Mouse (Mus musculus) forebrain, postnatal 0 days (tissue): ENCODE measurements around the gene Sphkap. TPM values are rescaled to one million over a fixed set of nuclear protein-coding genes. Genes with fewer than 3 reads are reported as not detected.

Experiments
- ATAC-seq: fragments of 200-750 bp; cut with Nextera tagmentation; 2 replicates; pipeline ENCODE4 v1.8.0; 2017; ENCODE audit warnings: mild to moderate bottlenecking, moderate library complexity
- DNase-seq: peaks from one replicate; pipeline ENCODE4 v3.0.0-alpha.2; 2015
- H3K27ac ChIP-seq: fragments of 300-500 bp; sonication (generic); 2 replicates; pipeline ENCODE4 v1.5.1; 2014; ENCODE audit warnings: low read depth, mild to moderate bottlenecking, antibody characterized with exemption, low read length, moderate library complexity, mixed read lengths
- H3K27me3 ChIP-seq: fragments of 300-500 bp; sonication (generic); 2 replicates; pipeline ENCODE4 v1.6.1; 2014; ENCODE audit warnings: mild to moderate bottlenecking, low read length, mixed read lengths; ENCODE audit not compliant: insufficient read depth
- H3K36me3 ChIP-seq: fragments of 300-500 bp; sonication (generic); 2 replicates; pipeline ENCODE4 v1.6.1; 2014; ENCODE audit warnings: mild to moderate bottlenecking, moderate library complexity; ENCODE audit not compliant: insufficient read depth
- H3K4me1 ChIP-seq: fragments of 300-500 bp; sonication (generic); 2 replicates; pipeline ENCODE4 v1.6.1; 2014; ENCODE audit warnings: antibody characterized with exemption; ENCODE audit not compliant: insufficient read depth
- H3K4me2 ChIP-seq: fragments of 300-500 bp; sonication (generic); 2 replicates; pipeline ENCODE4 v1.6.1; 2014; ENCODE audit warnings: low read depth, mild to moderate bottlenecking, moderate library complexity
- H3K4me3 ChIP-seq: fragments of 300-500 bp; sonication (generic); 2 replicates; pipeline ENCODE4 v1.5.1; 2014; ENCODE audit warnings: low read depth, low read length, mixed read lengths
- H3K9ac ChIP-seq: fragments of 300-500 bp; sonication (generic); 2 replicates; pipeline ENCODE4 v1.6.1; 2014; ENCODE audit warnings: mild to moderate bottlenecking
- H3K9me3 ChIP-seq: fragments of 300-500 bp; sonication (generic); 2 replicates; pipeline ENCODE4 v1.6.1; 2016; ENCODE audit warnings: low read length
- CTCF ChIP-seq: sonication (generic); IDR thresholded peaks from 2 replicates; pipeline ENCODE4 v1.5.1; 2016; ENCODE audit warnings: antibody characterized with exemption, control low read depth, low read depth
- WGBS: fragments of 180-500 bp; shearing (Covaris S2); extraction: QIAGEN DNeasy Blood & Tissue Kit; methylation state at CpG from one replicate; pipeline ENCODE4 v1.1.7; 2014; 5-methylcytosine and 5-hydroxymethylcytosine counted together
- polyA plus RNA-seq: library from polyadenylated mRNA; unstranded; fragments of >200 nt; fragmentation: Nextera tagmentation; extraction: Ambion mirVana; gene quantifications from 2 replicates; pipeline ENCODE4 v1.2.1, GENCODE M21; 2015
- total RNA-seq: library from RNA; depleted of rRNA; stranded (reverse); fragments of >200 nt; gene quantifications from 2 replicates; pipeline ENCODE4 v1.2.3, GENCODE M21; 2014

Gene Sphkap
- total and polyA plus RNA-seq, 2 experiments from 2014 or later: 25.0 to 73.8 TPM

GRCm38 (mm10) chr1:83401079-83401478, 6.9 kb downstream of the Sphkap start:
- H3K4me1 ChIP-seq: no peaks in the 10 kb centered on the region
- no peak for DNase-seq
- WGBS: 85% methylated on average over 1 of the region's 1 CpGs
- no peaks in the 10 kb centered on the region for H3K27me3 ChIP-seq
- no peak overlapping the region for H3K4me3 ChIP-seq
- H3K27ac ChIP-seq: no peak overlapping the region
- H3K9ac ChIP-seq: no peak overlapping the region
- no peak for TF ChIP-seq CTCF
- H3K4me2 ChIP-seq: no peak overlapping the region
- no peaks in the 10 kb centered on the region for H3K9me3 ChIP-seq
- no peaks in the 10 kb centered on the region for H3K36me3 ChIP-seq
- no peak for ATAC-seq

- ATAC-seq (no peak), DNase-seq (no peak)
- no peak overlapping the region for H3K4me2 ChIP-seq
- H3K9ac ChIP-seq: no peak overlapping the region
- no peaks in the 10 kb centered on the region for H3K9me3 ChIP-seq
- H3K27ac ChIP-seq: no peak overlapping the region
- H3K4me3 ChIP-seq: no peak overlapping the region
- no peaks in the 10 kb centered on the region for H3K27me3 ChIP-seq
- no peak for TF ChIP-seq CTCF
- H3K4me1 ChIP-seq: no peaks in the 10 kb centered on the region
- no peaks in the 10 kb centered on the region for H3K36me3 ChIP-seq
- WGBS: 93% methylated on average over 2 of the region's 2 CpGs
Measured at GRCm38 (mm10) chr1:83396284-83396683, 11.7 kb downstream of the Sphkap start.

GRCm38 (mm10) chr1:83395559-83395958, 12.4 kb downstream of the Sphkap start:
- 83% methylated on average over 5 of the region's 5 CpGs for WGBS
- ATAC-seq (no peak), DNase-seq (no peak)
- H3K27me3 ChIP-seq: no peaks in the 10 kb centered on the region
- H3K4me1 ChIP-seq: no peaks in the 10 kb centered on the region
- H3K9ac ChIP-seq: no peak overlapping the region
- no peak overlapping the region for H3K4me3 ChIP-seq
- no peaks in the 10 kb centered on the region for H3K9me3 ChIP-seq
- no peaks in the 10 kb centered on the region for H3K36me3 ChIP-seq
- TF ChIP-seq CTCF: no peak
- no peak overlapping the region for H3K4me2 ChIP-seq
- no peak overlapping the region for H3K27ac ChIP-seq

GRCm38 (mm10) chr1:83389419-83389818, 18.6 kb downstream of the Sphkap start:
- Histone ChIP-seq H3K27me3 (no peaks in the 10 kb centered on the region), H3K4me1 (no peaks in the 10 kb centered on the region), H3K36me3 (no peaks in the 10 kb centered on the region), H3K27ac (no peak overlapping the region), H3K9ac (no peak overlapping the region), H3K4me2 (no peak overlapping the region), H3K4me3 (no peak overlapping the region), H3K9me3 (no peaks in the 10 kb centered on the region)
- no peak for TF ChIP-seq CTCF
- DNase-seq (no peak), ATAC-seq (no peak)
- 53% methylated on average over 4 of the region's 4 CpGs for WGBS

GRCm38 (mm10) chr1:83377404-83377803, 30.6 kb downstream of the Sphkap start:
- Histone ChIP-seq H3K9ac (no peak overlapping the region), H3K27ac (no peak overlapping the region), H3K27me3 (no peaks in the 10 kb centered on the region), H3K4me1 (no peaks in the 10 kb centered on the region), H3K4me3 (no peak overlapping the region), H3K4me2 (no peak overlapping the region), H3K36me3 (no peaks in the 10 kb centered on the region), H3K9me3 (no peaks in the 10 kb centered on the region)
- WGBS: 68% methylated on average over 1 of the region's 1 CpGs
- TF ChIP-seq CTCF: no peak
- DNase-seq (no peak), ATAC-seq (no peak)

GRCm38 (mm10) chr1:83366456-83366855, 41.5 kb downstream of the Sphkap start:
- no peak overlapping the region for H3K9ac ChIP-seq
- H3K4me1 ChIP-seq: peaks cover 3% of the 10 kb centered on the region; the same call in 1 of the 2 replicates
- H3K36me3 ChIP-seq: no peaks in the 10 kb centered on the region
- 48% methylated on average over 5 of the region's 5 CpGs for WGBS
- TF ChIP-seq CTCF: no peak
- DNase-seq: no peak
- no peaks in the 10 kb centered on the region for H3K27me3 ChIP-seq
- no peak overlapping the region for H3K4me3 ChIP-seq
- no peaks in the 10 kb centered on the region for H3K9me3 ChIP-seq
- ATAC-seq: no peak
- no peak overlapping the region for H3K27ac ChIP-seq
- no peak overlapping the region for H3K4me2 ChIP-seq

GRCm38 (mm10) chr1:83362168-83362567, 45.8 kb downstream of the Sphkap start:
- H3K4me3 ChIP-seq: no peak overlapping the region
- peaks cover 3% of the 10 kb centered on the region; the same call in 1 of the 2 replicates for H3K4me1 ChIP-seq
- TF ChIP-seq CTCF: no peak
- peak; percentile 23; the same call in 1 of the 2 replicates for ATAC-seq
- DNase-seq: peak; percentile 56
- H3K4me2 ChIP-seq: no peak overlapping the region
- H3K9ac ChIP-seq: no peak overlapping the region
- H3K9me3 ChIP-seq: no peaks in the 10 kb centered on the region
- 69% methylated on average over 6 of the region's 6 CpGs for WGBS
- no peaks in the 10 kb centered on the region for H3K27me3 ChIP-seq
- H3K27ac ChIP-seq: no peak overlapping the region
- no peaks in the 10 kb centered on the region for H3K36me3 ChIP-seq

- 100% methylated on average over 1 of the region's 1 CpGs for WGBS
- Histone ChIP-seq H3K9me3 (no peaks in the 10 kb centered on the region), H3K4me1 (peaks cover 8% of the 10 kb centered on the region), H3K4me2 (no peak overlapping the region), H3K27me3 (no peaks in the 10 kb centered on the region), H3K27ac (no peak overlapping the region), H3K4me3 (no peak overlapping the region), H3K9ac (no peak overlapping the region), H3K36me3 (no peaks in the 10 kb centered on the region)
- no peak for ATAC-seq
- no peak for TF ChIP-seq CTCF
- no peak for DNase-seq
Measured at GRCm38 (mm10) chr1:83346453-83346852, 61.5 kb downstream of the Sphkap start.
